Mouse (Mus musculus) intestine, embryonic 14.5 days (tissue): ENCODE data around the gene Eef1akmt3. TPM values are rescaled to one million over a fixed set of nuclear protein-coding genes. Genes with fewer than 3 reads are reported as not detected.

Source experiments
- ATAC-seq: fragments of 200-750 bp; cut with Nextera tagmentation; replicated peaks from 2 replicates; pipeline ENCODE4 v1.8.0; 2017; ENCODE audit warnings: low read depth, moderate number of reproducible peaks, moderate TSS enrichment, moderate library complexity; ENCODE audit not compliant: low FRiP score, low TSS enrichment
- DNase-seq: peaks from one replicate; pipeline ENCODE4 v3.0.0-alpha.2; 2018; ENCODE audit warnings: low spot score
- H3K27ac ChIP-seq: fragments of 300-500 bp; sonication (generic); 2 replicates; pipeline ENCODE4 v1.5.1; 2014; ENCODE audit warnings: low read depth, mild to moderate bottlenecking, control low read depth
- H3K27me3 ChIP-seq: fragments of 300-500 bp; sonication (generic); replicated peaks from 2 replicates; pipeline ENCODE4 v1.6.1; 2014; ENCODE audit warnings: low read length, control low read depth; ENCODE audit not compliant: control insufficient read depth, insufficient read depth
- H3K36me3 ChIP-seq: fragments of 300-500 bp; sonication (generic); 2 replicates; pipeline ENCODE4 v1.6.1; 2014; ENCODE audit warnings: low read length, control low read depth; ENCODE audit not compliant: control insufficient read depth, insufficient read depth
- H3K4me1 ChIP-seq: fragments of 300-500 bp; sonication (generic); replicated peaks from 2 replicates; pipeline ENCODE4 v1.6.1; 2014; ENCODE audit warnings: low read length, control low read depth, mixed read lengths; ENCODE audit not compliant: control insufficient read depth, insufficient read depth
- H3K4me2 ChIP-seq: fragments of 300-500 bp; sonication (generic); 2 replicates; pipeline ENCODE4 v1.6.1; 2014; ENCODE audit warnings: low read length
- H3K4me3 ChIP-seq: fragments of 300-500 bp; sonication (generic); 2 replicates; pipeline ENCODE4 v1.5.1; 2014; ENCODE audit warnings: low read depth, low read length, control low read depth, mixed read lengths
- H3K9ac ChIP-seq: fragments of 300-500 bp; sonication (generic); 2 replicates; pipeline ENCODE4 v1.6.1; 2014; ENCODE audit warnings: mild to moderate bottlenecking, low read length
- H3K9me3 ChIP-seq: fragments of 300-500 bp; sonication (generic); 2 replicates; pipeline ENCODE4 v1.6.1; 2016; ENCODE audit warnings: low read length, control low read depth; ENCODE audit not compliant: control insufficient read depth
- WGBS: fragments of 180-500 bp; shearing (Covaris S2); extraction: QIAGEN DNeasy Blood & Tissue Kit; methylation state at CpG from one replicate; pipeline ENCODE4 v1.1.7; 2014; 5-methylcytosine and 5-hydroxymethylcytosine counted together
- polyA plus RNA-seq: library from polyadenylated mRNA; unstranded; fragments of >200 nt; fragmentation: Nextera tagmentation; extraction: Ambion mirVana; gene quantifications from 2 replicates; pipeline ENCODE4 v1.2.1, GENCODE M21; 2014

The Eef1akmt3 gene
- polyA plus RNA-seq, 1 experiment from 2014 or later = 0.50 TPM

GRCm38 (mm10) chr10:127059968-127060916, 18.9 kb upstream of the Eef1akmt3 start, which contains the start of gene March9:
TSS of gene March9 (minus strand) at chr10:127060184.
- 2% methylated on average over 56 of the region's 72 CpGs for WGBS
- peaks cover 25% of the 10 kb centered on the region for H3K4me1 ChIP-seq
- peak within 1 kb of the TSS; percentile 68 for H3K4me3 ChIP-seq
- peak within 1 kb of the TSS; percentile 85 for H3K4me2 ChIP-seq
- H3K27me3 ChIP-seq = 0 out of 2 replicates have a peak, but pooled peaks cover 3% of the 10 kb centered on the region
- peaks cover 22% of the 10 kb centered on the region for H3K36me3 ChIP-seq
- H3K9me3 ChIP-seq = no peaks in the 10 kb centered on the region
- peak; percentile 82 for DNase-seq
- peak within 1 kb of the TSS; percentile 77 for H3K9ac ChIP-seq
- 0 out of 2 replicates have a peak within 1 kb of the TSS, but pooled peaks have one; percentile 47 for H3K27ac ChIP-seq
- peak; percentile 17 for ATAC-seq

GRCm38 (mm10) chr10:127059174-127059967, 18.1 kb upstream of the Eef1akmt3 start:
- peak overlapping the region; percentile 68 for H3K4me3 ChIP-seq
- H3K4me1 ChIP-seq = peaks cover 18% of the 10 kb centered on the region
- WGBS = under 1% methylated on average over 63 of the region's 92 CpGs
- peaks cover 17% of the 10 kb centered on the region for H3K36me3 ChIP-seq
- DNase-seq (no peak), ATAC-seq (no peak)
- 0 out of 2 replicates have a peak overlapping the region, but pooled peaks have one; percentile 47 for H3K27ac ChIP-seq
- no peaks in the 10 kb centered on the region for H3K9me3 ChIP-seq
- H3K4me2 ChIP-seq = peak overlapping the region; percentile 85
- H3K9ac ChIP-seq = peak overlapping the region; percentile 77
- H3K27me3 ChIP-seq = 0 out of 2 replicates have a peak, but pooled peaks cover 3% of the 10 kb centered on the region

- Histone ChIP-seq H3K9me3 (no peaks in the 10 kb centered on the region), H3K27me3 (0 out of 2 replicates have a peak, but pooled peaks cover 3% of the 10 kb centered on the region), H3K27ac (no peak overlapping the region), H3K4me1 (peaks cover 18% of the 10 kb centered on the region), H3K9ac (no peak overlapping the region), H3K36me3 (peaks cover 21% of the 10 kb centered on the region), H3K4me2 (peak overlapping the region; percentile 85), H3K4me3 (peak overlapping the region; percentile 68)
- ATAC-seq (no peak), DNase-seq (no peak)
- WGBS = 8% methylated on average over 8 of the region's 8 CpGs
Measured at GRCm38 (mm10) chr10:127058708-127059107, 17.4 kb upstream of the Eef1akmt3 start.

- Histone ChIP-seq H3K36me3 (peaks cover 21% of the 10 kb centered on the region), H3K4me1 (peaks cover 18% of the 10 kb centered on the region), H3K27me3 (0 out of 2 replicates have a peak, but pooled peaks cover 3% of the 10 kb centered on the region), H3K4me2 (peak overlapping the region; percentile 85), H3K27ac (no peak overlapping the region), H3K4me3 (peak overlapping the region; percentile 68), H3K9ac (no peak overlapping the region), H3K9me3 (no peaks in the 10 kb centered on the region)
- ATAC-seq = no peak
- under 1% methylated on average over 9 of the region's 9 CpGs for WGBS
- peak; percentile 91 for DNase-seq
Measured at GRCm38 (mm10) chr10:127058161-127058560, 16.8 kb upstream of the Eef1akmt3 start.

- no peak overlapping the region for H3K9ac ChIP-seq
- peaks cover 12% of the 10 kb centered on the region; the same call in 1 of the 2 replicates for H3K27me3 ChIP-seq
- H3K9me3 ChIP-seq = no peaks in the 10 kb centered on the region
- H3K4me2 ChIP-seq = no peak overlapping the region
- no peak overlapping the region for H3K4me3 ChIP-seq
- H3K4me1 ChIP-seq = peaks cover 10% of the 10 kb centered on the region
- H3K27ac ChIP-seq = no peak overlapping the region
- 88% methylated on average over 20 of the region's 20 CpGs for WGBS
- no peak for ATAC-seq
- H3K36me3 ChIP-seq = peaks cover 21% of the 10 kb centered on the region
- DNase-seq = no peak
Measured at GRCm38 (mm10) chr10:127056490-127056889, 15.2 kb upstream of the Eef1akmt3 start.

- H3K27me3 ChIP-seq = peaks cover 21% of the 10 kb centered on the region
Measured at GRCm38 (mm10) chr10:127055406-127055805, 14.1 kb upstream of the Eef1akmt3 start.

GRCm38 (mm10) chr10:127054646-127055045, 13.3 kb upstream of the Eef1akmt3 start:
- no peaks in the 10 kb centered on the region for H3K9me3 ChIP-seq
- no peak overlapping the region for H3K9ac ChIP-seq
- H3K4me2 ChIP-seq = no peak overlapping the region
- H3K27me3 ChIP-seq = peaks cover 27% of the 10 kb centered on the region
- H3K36me3 ChIP-seq = peaks cover 21% of the 10 kb centered on the region
- no peak for DNase-seq
- H3K27ac ChIP-seq = no peak overlapping the region
- whole genome bisulfite sequencing = 52% methylated on average over 4 of the region's 4 CpGs
- ATAC-seq = no peak
- no peak overlapping the region for H3K4me3 ChIP-seq
- peaks cover 10% of the 10 kb centered on the region for H3K4me1 ChIP-seq

More at GRCm38 (mm10) chr10:127055406-127055805, 14.1 kb upstream of the Eef1akmt3 start:
- Histone ChIP-seq H3K36me3 (peaks cover 21% of the 10 kb centered on the region), H3K4me1 (peaks cover 10% of the 10 kb centered on the region), H3K9me3 (no peaks in the 10 kb centered on the region), H3K27ac (no peak overlapping the region), H3K9ac (no peak overlapping the region), H3K4me3 (no peak overlapping the region), H3K4me2 (no peak overlapping the region)
- ATAC-seq = no peak
- WGBS = 90% methylated on average over 8 of the region's 8 CpGs
- no peak for DNase-seq

- no peak overlapping the region for H3K27ac ChIP-seq
- H3K36me3 ChIP-seq = peaks cover 12% of the 10 kb centered on the region; the same call in 1 of the 2 replicates
- peaks cover 51% of the 10 kb centered on the region for H3K27me3 ChIP-seq
- no peaks in the 10 kb centered on the region for H3K4me1 ChIP-seq
- H3K4me3 ChIP-seq = no peak overlapping the region
- 19% methylated on average over 10 of the region's 10 CpGs for WGBS
- no peak overlapping the region for H3K9ac ChIP-seq
- no peak; the same call in 1 of the 2 replicates for ATAC-seq
- no peak for DNase-seq
- no peak overlapping the region for H3K4me2 ChIP-seq
- H3K9me3 ChIP-seq = no peaks in the 10 kb centered on the region
Measured at GRCm38 (mm10) chr10:127050119-127050474, 8.8 kb upstream of the Eef1akmt3 start.
